ENCODE assay signal across 9 mouse cellular contexts in the genomic region with DNA sequence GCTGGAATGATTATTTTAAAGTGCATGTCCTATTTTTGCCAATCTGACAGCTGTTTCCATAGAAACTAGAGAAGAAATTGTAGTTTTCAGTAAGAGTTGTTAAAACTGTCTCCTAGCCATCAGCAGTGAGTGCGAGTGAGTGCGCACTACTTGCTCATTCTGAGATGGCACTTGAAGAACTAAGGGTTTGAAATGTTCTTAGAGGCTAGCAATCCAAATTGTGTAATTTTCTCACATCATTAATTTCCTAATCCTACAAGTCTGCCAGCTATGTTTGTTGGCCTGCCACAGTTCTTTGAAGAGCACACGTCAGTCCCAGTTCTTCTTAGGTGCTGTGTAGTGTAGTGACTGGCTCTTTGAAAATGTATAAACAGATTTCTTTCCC. TPM values are rescaled to one million over a fixed set of nuclear protein-coding genes. Genes with fewer than 3 reads are reported as not detected.
DNase-seq lines count a peak whose midpoint lies in the region; ATAC-seq lines count a peak whose summit lies in the region.
"Had no signal": no experiment of that assay in that cellular context is flagged by ENCODE, and none has a peak within 500 bp of the region (broad histone marks: within the 10 kb centered on the region; RNA-seq: fewer than 3 reads in every experiment).

No protein-coding gene starts in this region.

- peak overlapping the region; percentile 76 for H3K4me2 ChIP-seq in hindbrain, embryonic 15.5 days

- H3K4me1 ChIP-seq in erythroblast, embryonic 14.5 days (ENCODE audit: control insufficient read depth): peaks cover 21% of the 10 kb centered on the region
- H3K4me1 ChIP-seq in embryonic facial prominence, embryonic 10.5 days: peaks cover 4% of the 10 kb centered on the region; the same call in 1 of the 2 replicates
- H3K4me1 ChIP-seq in hindbrain, embryonic 15.5 days (replicated peaks): peaks cover 11% of the 10 kb centered on the region

- H3K36me3 ChIP-seq in erythroblast, embryonic 14.5 days (ENCODE audit: control insufficient read depth): peaks cover 3% of the 10 kb centered on the region; the same call in 1 of the 2 replicates
- no peaks in the 10 kb centered on the region for H3K36me3 ChIP-seq in embryonic facial prominence, embryonic 10.5 days (replicated peaks)
- H3K36me3 ChIP-seq in hindbrain, embryonic 15.5 days: no peaks in the 10 kb centered on the region

- no peak for ATAC-seq in erythroblast, adult 5-6 weeks (replicated peaks; ENCODE audit: low FRiP score, poor library complexity, severe bottlenecking)
- ATAC-seq in hindbrain, embryonic 15.5 days (ENCODE audit: low FRiP score, low read depth): no peak
- ATAC-seq in cerebellum, adult (ENCODE audit: insufficient number of reproducible peaks, low FRiP score, low TSS enrichment): no peak

- peak overlapping the region; percentile 67 for H3K9ac ChIP-seq in hindbrain, embryonic 15.5 days

- DNase-seq in embryonic facial prominence, embryonic 10.5 days (ENCODE audit: low spot score): no peak
- peak; percentile 78 for DNase-seq in lung, postnatal 36 days
- DNase-seq in spleen, adult 12 weeks (ENCODE audit: low spot score): no peak
- no peak for DNase-seq in layer of hippocampus, postnatal 36 days

- peak overlapping the region; percentile 90 for H3K4me3 ChIP-seq in erythroblast, embryonic 14.5 days (replicated peaks)
- H3K4me3 ChIP-seq in embryonic facial prominence, embryonic 10.5 days: peak overlapping the region; percentile 78
- peak overlapping the region; percentile 73 for H3K4me3 ChIP-seq in hindbrain, embryonic 15.5 days

- WGBS in embryonic facial prominence, embryonic 10.5 days: 47% methylated on average over 3 of the region's 3 CpGs
- 39% methylated on average over 3 of the region's 3 CpGs for WGBS in hindbrain, embryonic 15.5 days

- no peaks in the 10 kb centered on the region for H3K27me3 ChIP-seq in erythroblast, embryonic 14.5 days (ENCODE audit: control insufficient read depth)
- no peaks in the 10 kb centered on the region for H3K27me3 ChIP-seq in embryonic facial prominence, embryonic 10.5 days (replicated peaks; ENCODE audit: low read depth, poor library complexity, severe bottlenecking)
- no peaks in the 10 kb centered on the region for H3K27me3 ChIP-seq in hindbrain, embryonic 15.5 days

- no peaks in the 10 kb centered on the region for H3K9me3 ChIP-seq in erythroblast, embryonic 14.5 days (ENCODE audit: control insufficient read depth, low read length)
- no peaks in the 10 kb centered on the region for H3K9me3 ChIP-seq in embryonic facial prominence, embryonic 10.5 days
- no peaks in the 10 kb centered on the region for H3K9me3 ChIP-seq in hindbrain, embryonic 15.5 days

- no peak overlapping the region for H3K27ac ChIP-seq in embryonic facial prominence, embryonic 10.5 days (replicated peaks)
- H3K27ac ChIP-seq in hindbrain, embryonic 15.5 days (replicated peaks): peak overlapping the region; percentile 96; the same call in 1 of the 2 replicates

RNA-seq across cellular contexts. Expression of gene Oma1, which starts 0.9 kb away (rescaled TPM):
- polyA plus RNA-seq in erythroblast, embryonic 14.5 days (2012): 0.03 and 0.04 TPM in 2 replicates
- total RNA-seq in erythroblast, adult 5-6 weeks (2015; ENCODE audit: low replicate concordance): 0.96 and 7.9 TPM in 2 replicates
- 10.0 and 18.7 TPM in 2 replicates for total RNA-seq in erythroblast, adult 5-6 weeks (2017; ENCODE audit: low replicate concordance)
- 14.5 and 16.3 TPM in 2 replicates for polyA plus RNA-seq in embryonic facial prominence, embryonic 10.5 days (2016; fragmentation: Nextera tagmentation; extraction: Ambion mirVana)
- polyA plus RNA-seq in hindbrain, embryonic 15.5 days (2015; fragmentation: Nextera tagmentation; extraction: Ambion mirVana): 9.2 and 10.3 TPM in 2 replicates
- 1 to 10 TPM; 7.7 to 8.5 TPM for total RNA-seq in layer of hippocampus, postnatal 36 days (2021)

RNA-seq across cellular contexts. Expression of gene 4921539E11Rik, which starts 23.9 kb away (rescaled TPM):
- polyA plus RNA-seq in erythroblast, embryonic 14.5 days (2012): not detected in 2 replicates
- not detected in 2 replicates for total RNA-seq in erythroblast, adult 5-6 weeks (2015; ENCODE audit: low replicate concordance)
- total RNA-seq in erythroblast, adult 5-6 weeks (2017; ENCODE audit: low replicate concordance): not detected in 2 replicates
- polyA plus RNA-seq in embryonic facial prominence, embryonic 10.5 days (2016; fragmentation: Nextera tagmentation; extraction: Ambion mirVana): not detected in 2 replicates
- polyA plus RNA-seq in hindbrain, embryonic 15.5 days (2015; fragmentation: Nextera tagmentation; extraction: Ambion mirVana): not detected in 2 replicates
- total RNA-seq in layer of hippocampus, postnatal 36 days (2021): not detected
- polyA plus RNA-seq: large intestine, adult 2 months had no signal
